Mouse (Mus musculus): ENCODE data around the gene Tesk1. TPM values are rescaled to one million over a fixed set of nuclear protein-coding genes. Genes with fewer than 3 reads are reported as not detected.

Tesk1 gene
- total RNA-seq, 1 experiment from 2014 or later: 32.1 TPM

GRCm38 (mm10) chr4:43417269-43418062 is 24.3 kb upstream of the Tesk1 start:
- no peak for ATAC-seq (ENCODE audit: extremely low read depth, insufficient number of reproducible peaks, low FRiP score, poor library complexity, severe bottlenecking)

- ATAC-seq (ENCODE audit: extremely low read depth, insufficient number of reproducible peaks, low FRiP score, poor library complexity, severe bottlenecking): no peak
Measured at GRCm38 (mm10) chr4:43418450-43418849, 23.3 kb upstream of the Tesk1 start.

GRCm38 (mm10) chr4:43418973-43419656 is 22.6 kb upstream of the Tesk1 start:
- no peak for ATAC-seq (ENCODE audit: extremely low read depth, insufficient number of reproducible peaks, low FRiP score, poor library complexity, severe bottlenecking)

GRCm38 (mm10) chr4:43419801-43420281 is 21.9 kb upstream of the Tesk1 start:
- ATAC-seq (ENCODE audit: extremely low read depth, insufficient number of reproducible peaks, low FRiP score, poor library complexity, severe bottlenecking): no peak

- peak; percentile 31; the same call in 1 of the 2 replicates for ATAC-seq (ENCODE audit: extremely low read depth, insufficient number of reproducible peaks, low FRiP score, poor library complexity, severe bottlenecking)
Measured at GRCm38 (mm10) chr4:43420305-43420704, 21.4 kb upstream of the Tesk1 start.

GRCm38 (mm10) chr4:43421632-43422240 is 20.0 kb upstream of the Tesk1 start:
- ATAC-seq (ENCODE audit: extremely low read depth, insufficient number of reproducible peaks, low FRiP score, poor library complexity, severe bottlenecking): no peak

- ATAC-seq (ENCODE audit: extremely low read depth, insufficient number of reproducible peaks, low FRiP score, poor library complexity, severe bottlenecking): no peak
Measured at GRCm38 (mm10) chr4:43423267-43423934, 18.3 kb upstream of the Tesk1 start.

- no peak for ATAC-seq (ENCODE audit: extremely low read depth, insufficient number of reproducible peaks, low FRiP score, poor library complexity, severe bottlenecking)
Measured at GRCm38 (mm10) chr4:43424072-43424471, 17.7 kb upstream of the Tesk1 start.

- ATAC-seq (ENCODE audit: extremely low read depth, insufficient number of reproducible peaks, low FRiP score, poor library complexity, severe bottlenecking): no peak
Measured at GRCm38 (mm10) chr4:43425197-43425596, 16.5 kb upstream of the Tesk1 start.

- ATAC-seq (ENCODE audit: extremely low read depth, insufficient number of reproducible peaks, low FRiP score, poor library complexity, severe bottlenecking): no peak
Measured at GRCm38 (mm10) chr4:43425648-43426380, 15.9 kb upstream of the Tesk1 start.

GRCm38 (mm10) chr4:43426487-43426886 is 15.3 kb upstream of the Tesk1 start:
- ATAC-seq (ENCODE audit: extremely low read depth, insufficient number of reproducible peaks, low FRiP score, poor library complexity, severe bottlenecking): no peak

GRCm38 (mm10) chr4:43427501-43428179 is 14.1 kb upstream of the Tesk1 start:
- ATAC-seq (ENCODE audit: extremely low read depth, insufficient number of reproducible peaks, low FRiP score, poor library complexity, severe bottlenecking): no peak; the same call in 1 of the 2 replicates

- no peak for ATAC-seq (ENCODE audit: extremely low read depth, insufficient number of reproducible peaks, low FRiP score, poor library complexity, severe bottlenecking)
Measured at GRCm38 (mm10) chr4:43428180-43428861, 13.4 kb upstream of the Tesk1 start.

- ATAC-seq (ENCODE audit: extremely low read depth, insufficient number of reproducible peaks, low FRiP score, poor library complexity, severe bottlenecking): no peak
Measured at GRCm38 (mm10) chr4:43428946-43429345, 12.8 kb upstream of the Tesk1 start, which contains the start of gene Fam166b. Gene Fam166b (minus strand): TSS chr4:43429134.

GRCm38 (mm10) chr4:43431690-43432089 is 10.0 kb upstream of the Tesk1 start:
- peak; percentile 79 for ATAC-seq (ENCODE audit: extremely low read depth, insufficient number of reproducible peaks, low FRiP score, poor library complexity, severe bottlenecking)

GRCm38 (mm10) chr4:43432832-43433231 is 8.9 kb upstream of the Tesk1 start:
- no peak for ATAC-seq (ENCODE audit: extremely low read depth, insufficient number of reproducible peaks, low FRiP score, poor library complexity, severe bottlenecking)

- peak; percentile 91 for ATAC-seq (ENCODE audit: extremely low read depth, insufficient number of reproducible peaks, low FRiP score, poor library complexity, severe bottlenecking)
Measured at GRCm38 (mm10) chr4:43442044-43442443, 305 bp downstream of the Tesk1 start.
